Mouse (Mus musculus) hematopoietic stem cell, adult 5-6 weeks (primary cell): Measurements from ENCODE around the gene Hopx. TPM values are rescaled to one million over a fixed set of nuclear protein-coding genes. Genes with fewer than 3 reads are reported as not detected.

Experiments used
- ATAC-seq, 2 experiments: fragments of 125-278 bp in 1 of 2; replicated peaks in 1 of 2; 2 replicates each; pipeline ENCODE4 v1.8.0; 2016 to 2017; ENCODE audit warnings: inconsistent platforms in 2 of 2, mild to moderate bottlenecking in 2 of 2, moderate number of reproducible peaks in 2 of 2, low read depth in 1 of 2, moderate TSS enrichment in 1 of 2; ENCODE audit not compliant: low FRiP score in 2 of 2, poor library complexity in 2 of 2, severe bottlenecking in 2 of 2, insufficient read depth in 1 of 2, low TSS enrichment in 1 of 2
- total RNA-seq: library from RNA; stranded (forward); fragments of 172-1452, 232-1000 nt; gene quantifications from 2 replicates; pipeline ENCODE4 v1.2.3, GENCODE M21; 2017

The Hopx gene
- total RNA-seq, result 0.88 and 2.6 TPM in 2 replicates

GRCm38 (mm10) chr5:77114817-77115731 is at the start of gene Hopx:
Gene Hopx, minus strand, starts transcription at chr5:77115121.
- peak; percentile 68 to 79 for ATAC-seq

GRCm38 (mm10) chr5:77163597-77163996 is 48.7 kb upstream of the Hopx start:
- no peak for ATAC-seq

GRCm38 (mm10) chr5:77162566-77162965 is 47.6 kb upstream of the Hopx start:
- no peak for ATAC-seq

GRCm38 (mm10) chr5:77157777-77158540 is 43.0 kb upstream of the Hopx start:
- peak in 1 of 2 experiments; percentile 26; a peak in 1 of 4 replicates for ATAC-seq

- ATAC-seq, result no peak
These were observed 42.0 kb upstream of the Hopx start for GRCm38 (mm10) chr5:77156938-77157337.

- ATAC-seq, result peak in 1 of 2 experiments; percentile 73; a peak in 1 of 4 replicates
These were observed 40.6 kb upstream of the Hopx start for GRCm38 (mm10) chr5:77155526-77155925.

GRCm38 (mm10) chr5:77154812-77155211 is 39.9 kb upstream of the Hopx start:
- 0 out of 4 replicates have a peak, but pooled peaks of 1 of the 2 experiments have one; percentile 14 for ATAC-seq

- no peak for ATAC-seq
These were observed 36.8 kb upstream of the Hopx start for GRCm38 (mm10) chr5:77151738-77152137.

- no peak for ATAC-seq
These were observed 36.2 kb upstream of the Hopx start for GRCm38 (mm10) chr5:77151075-77151474.

- ATAC-seq, result peak; percentile 95 to 98
These were observed 33.2 kb upstream of the Hopx start for GRCm38 (mm10) chr5:77148021-77148621.

- ATAC-seq, result no peak
These were observed 31.7 kb upstream of the Hopx start for GRCm38 (mm10) chr5:77146459-77147170.

- peak; percentile 30 to 43; a peak in 1 of 4 replicates for ATAC-seq
These were observed 29.7 kb upstream of the Hopx start for GRCm38 (mm10) chr5:77144647-77145046.

- no peak for ATAC-seq
These were observed 28.2 kb upstream of the Hopx start for GRCm38 (mm10) chr5:77143076-77143475.

GRCm38 (mm10) chr5:77141336-77141735 is 26.4 kb upstream of the Hopx start:
- no peak for ATAC-seq

- ATAC-seq, result no peak
These were observed 25.9 kb upstream of the Hopx start for GRCm38 (mm10) chr5:77140861-77141260.

- peak; percentile 59 to 70; a peak in 3 of 4 replicates for ATAC-seq
These were observed 25.2 kb upstream of the Hopx start for GRCm38 (mm10) chr5:77140108-77140507.

- no peak for ATAC-seq
These were observed 22.9 kb upstream of the Hopx start for GRCm38 (mm10) chr5:77137701-77138265.
